Comparison of ENCODE assay signal across 12 mouse cellular contexts in genomic region chr3:52676886-52677670, GRCm38 (mm10).
A peak's percentile ranks its signal among the peaks of the same experiment; 100 is the strongest.
DNase-seq lines count a peak whose midpoint lies in the region.
"Had no signal": no experiment of that assay in that cellular context is flagged by ENCODE, and none has a peak within 500 bp of the region (broad histone marks: within the 10 kb centered on the region; RNA-seq: fewer than 3 reads in every experiment).

No protein-coding gene starts in this region.

- H3K36me3 ChIP-seq in heart, embryonic 10.5 days: no peaks in the 10 kb centered on the region
- H3K36me3 ChIP-seq: limb, embryonic 12.5 days; midbrain, embryonic 10.5 days had no signal

- H3K4me1 ChIP-seq in heart, embryonic 10.5 days: no peaks in the 10 kb centered on the region
- H3K4me1 ChIP-seq: limb, embryonic 12.5 days had no signal

- WGBS in heart, embryonic 10.5 days: 86% methylated on average over 14 of the region's 14 CpGs

- no peak overlapping the region for H3K27ac ChIP-seq in heart, embryonic 10.5 days
- H3K27ac ChIP-seq: kidney, postnatal 0 days; limb, embryonic 12.5 days; midbrain, embryonic 10.5 days had no signal

- no peak overlapping the region for H3K4me3 ChIP-seq in heart, embryonic 10.5 days
- H3K4me3 ChIP-seq: limb, embryonic 12.5 days; midbrain, embryonic 10.5 days had no signal

- peak; percentile 51 for DNase-seq in adrenal gland, adult 2 months
- DNase-seq in adrenal gland, adult 18-20 months (ENCODE audit: low spot score in 2 of 2): no peak
- DNase-seq in left cerebral cortex, postnatal 4 days: peak; percentile 13
- no peak for DNase-seq in left cerebral cortex, adult 11 months (ENCODE audit: low spot score)
- DNase-seq in adrenal gland, postnatal 25 days: peak; percentile 31
- DNase-seq in naive thymus-derived CD4-positive, alpha-beta T cell, adult 2 months (ENCODE audit: low read depth): peak; percentile 52
- no peak for DNase-seq in heart, adult 9 months (ENCODE audit: low spot score in 2 of 2)
- DNase-seq in heart, embryonic 10.5 days (ENCODE audit: low spot score): no peak
- DNase-seq: gastrocnemius, postnatal 10 days had no signal

- intact Hi-C loops in left cerebral cortex, postnatal 4 days (cut with DNase I): no loop called here

- peaks cover 5% of the 10 kb centered on the region; the same call in 1 of the 2 replicates for H3K27me3 ChIP-seq in heart, embryonic 10.5 days (ENCODE audit: insufficient read depth, poor library complexity, severe bottlenecking)
- H3K27me3 ChIP-seq: limb, embryonic 12.5 days had no signal

- no peaks in the 10 kb centered on the region for H3K9me3 ChIP-seq in heart, embryonic 10.5 days
- H3K9me3 ChIP-seq: limb, embryonic 12.5 days had no signal

Comparison
In these comparisons a context has a peak if more than half of its experiments do, and no peak if none do; other contexts are left out.
1. DNase-seq: peak in adrenal gland, adult 2 months (single experiment), left cerebral cortex, postnatal 4 days (single experiment), adrenal gland, postnatal 25 days (single experiment) and naive thymus-derived CD4-positive, alpha-beta T cell, adult 2 months (single experiment); none in adrenal gland, adult 18-20 months (0 of 2), left cerebral cortex, adult 11 months (single experiment), heart, adult 9 months (0 of 2) and heart, embryonic 10.5 days (single experiment).